Mouse (Mus musculus) activated CD4-positive, CD25-positive, alpha-beta regulatory T cell, adult 4 months (primary cell): ENCODE data around the gene Psmc5. TPM values are rescaled to one million over a fixed set of nuclear protein-coding genes. Genes with fewer than 3 reads are reported as not detected.
"Not testable (repeated sequence)": the region's sequence is repeated elsewhere in the genome, so short reads cannot be mapped to it uniquely, and the experiment has no call there.

ENCODE experiments used
- ATAC-seq: one replicate; pipeline ENCODE4 v1.8.0; 2017
- polyA plus RNA-seq, 2 experiments: library from polyadenylated mRNA; unstranded; fragments of 100-300 nt; shearing (Covaris generic); gene quantifications; one replicate each; pipeline ENCODE4 v1.2.1; 2017

Gene Psmc5
- polyA plus RNA-seq, result 100 to 1,000 TPM; 140 to 180 TPM

DNA sequence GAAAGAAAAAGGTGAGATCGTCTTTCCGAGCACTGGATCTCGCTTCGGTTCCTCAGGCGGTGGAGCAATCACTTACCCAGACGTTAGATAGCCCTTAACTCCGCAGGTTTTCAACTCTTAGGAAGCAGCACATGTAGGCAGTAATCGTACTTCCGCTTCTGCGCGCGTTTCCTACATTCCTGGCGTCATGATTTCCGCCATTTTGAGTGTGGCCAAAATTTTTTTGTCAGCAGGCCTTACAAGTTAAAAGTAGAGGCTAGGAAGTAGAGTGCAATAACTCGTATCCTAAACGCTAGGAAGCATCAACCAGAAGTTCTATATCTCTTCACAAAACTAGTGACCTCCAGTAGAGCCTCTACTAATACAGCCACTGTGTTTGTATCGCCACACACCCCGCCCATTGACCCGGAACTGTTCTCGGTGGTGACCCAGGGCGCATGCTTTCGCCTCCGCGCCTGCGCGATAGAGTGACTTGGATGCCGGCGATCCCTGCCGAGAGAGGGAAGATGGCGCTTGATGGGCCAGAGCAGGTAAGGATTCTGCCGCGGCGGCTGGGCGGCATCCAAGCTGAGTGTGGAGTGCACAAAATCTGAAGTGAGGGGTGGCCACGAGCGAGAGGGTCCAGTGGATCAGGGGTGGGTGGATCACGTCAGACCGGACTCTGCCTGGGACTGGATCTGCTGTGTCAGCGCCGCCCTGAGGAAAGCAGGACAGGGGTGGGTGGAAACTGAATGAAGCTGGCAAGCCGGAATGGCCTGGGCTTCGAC lies at the start of gene Psmc5, which contains the start of gene Ftsj3:
Psmc5 (plus strand) TSS at position 470 of the 767 bp plus-strand sequence.
Ftsj3 (minus strand) TSS at position 395 of the 767 bp plus-strand sequence.
- peak; percentile 86 for ATAC-seq

DNA sequence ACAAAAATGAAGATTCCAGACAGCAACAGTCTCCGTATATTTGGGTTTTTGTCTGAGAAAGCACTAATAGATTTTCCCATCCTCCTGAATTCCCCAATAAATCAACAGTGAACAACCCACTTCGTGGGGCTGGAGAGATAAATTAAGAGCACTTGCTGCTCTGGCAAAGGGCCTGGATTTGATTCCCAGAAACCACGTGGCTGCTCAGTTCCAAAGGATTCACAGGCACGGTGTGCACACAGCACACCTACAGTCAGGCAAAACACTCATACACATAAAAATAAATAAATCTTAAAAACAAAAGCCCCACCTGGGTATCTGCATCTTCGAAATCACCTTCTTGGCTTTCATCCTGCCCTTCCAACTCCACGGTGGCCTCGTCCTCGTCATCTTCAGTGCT lies 43.2 kb upstream of the Psmc5 start:
- ATAC-seq, result no peak

DNA sequence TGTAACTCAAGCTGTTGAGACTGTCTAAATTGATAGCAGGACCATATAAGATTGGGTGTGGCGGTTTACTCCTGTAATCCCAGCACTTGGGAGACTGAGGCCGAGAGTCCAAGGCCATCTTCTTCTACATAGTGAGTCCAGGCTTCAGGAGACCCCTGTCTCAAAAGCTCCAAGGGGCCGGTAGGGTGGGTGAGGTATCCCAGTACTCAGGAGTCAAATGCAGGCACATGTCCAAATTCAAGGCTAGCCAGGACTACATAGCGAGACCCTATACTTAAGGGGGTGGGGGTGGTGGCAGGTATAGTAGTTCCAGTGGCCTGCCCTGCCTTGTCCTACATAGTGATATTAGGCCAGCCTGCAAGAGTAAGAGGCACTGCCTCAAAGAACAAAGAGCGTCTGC lies 41.1 kb upstream of the Psmc5 start:
- ATAC-seq, result no peak

DNA sequence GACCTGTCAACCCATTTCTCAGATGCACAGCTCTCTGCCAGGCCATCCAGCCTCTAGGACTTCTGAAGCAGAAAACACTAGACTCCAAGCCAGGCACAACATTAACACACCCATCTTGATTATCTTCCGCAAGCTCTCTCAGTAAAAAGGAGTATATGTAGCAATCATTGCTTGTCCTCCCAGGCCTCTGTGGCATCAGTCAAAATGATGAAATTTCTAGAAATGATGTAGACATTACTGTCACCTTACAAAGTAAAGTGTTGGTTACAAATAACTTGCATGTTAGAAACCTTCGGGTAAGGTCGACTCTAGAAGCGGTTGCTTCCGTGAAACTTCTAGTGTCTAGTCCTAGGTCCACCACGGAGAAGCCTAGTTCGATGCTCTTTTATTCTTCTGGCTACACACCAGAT lies 40.5 kb upstream of the Psmc5 start:
- ATAC-seq, result no peak

DNA sequence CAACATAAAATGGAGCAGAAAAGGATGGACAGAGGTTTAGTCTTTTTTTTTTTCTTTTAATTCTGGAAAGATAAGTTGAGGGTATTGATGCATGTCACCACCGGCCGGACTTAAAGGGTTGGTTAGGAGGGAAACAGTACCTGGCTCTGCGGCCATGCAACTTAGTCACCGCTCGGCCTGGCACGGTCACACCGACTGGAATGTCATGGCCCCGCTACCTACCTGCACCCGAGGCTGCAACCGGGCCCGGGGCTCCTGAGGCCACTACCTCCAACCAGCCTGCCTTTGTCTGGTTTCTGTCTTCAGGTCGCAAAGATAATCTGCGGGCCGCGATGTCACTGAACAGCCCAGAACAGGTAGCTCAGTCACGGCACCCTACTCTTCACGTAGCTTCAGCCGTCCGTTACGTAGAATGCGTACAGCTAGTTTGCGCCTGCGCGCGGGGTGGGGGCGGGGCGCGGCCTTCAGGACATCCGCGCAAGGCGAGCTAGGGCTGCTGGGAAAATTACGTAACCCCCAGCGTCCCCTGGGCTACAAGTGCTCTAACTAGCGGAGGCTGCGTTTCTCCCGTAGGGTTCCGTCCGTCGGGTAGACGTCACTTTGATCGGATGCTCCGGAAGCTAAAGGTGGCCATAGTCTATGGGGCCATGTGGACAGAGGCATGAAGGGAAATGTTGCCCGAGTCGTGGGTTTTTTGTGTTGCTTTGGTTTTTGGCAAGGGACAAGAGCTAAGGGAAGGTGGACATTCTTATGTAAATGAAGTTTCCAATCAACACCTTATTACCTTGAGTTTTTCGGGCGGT lies 39.8 kb upstream of the Psmc5 start, which contains the start of gene Ccdc47:
Ccdc47 (minus strand) TSS at position 418 of the 803 bp plus-strand sequence.
- ATAC-seq, result peak; percentile 91

DNA sequence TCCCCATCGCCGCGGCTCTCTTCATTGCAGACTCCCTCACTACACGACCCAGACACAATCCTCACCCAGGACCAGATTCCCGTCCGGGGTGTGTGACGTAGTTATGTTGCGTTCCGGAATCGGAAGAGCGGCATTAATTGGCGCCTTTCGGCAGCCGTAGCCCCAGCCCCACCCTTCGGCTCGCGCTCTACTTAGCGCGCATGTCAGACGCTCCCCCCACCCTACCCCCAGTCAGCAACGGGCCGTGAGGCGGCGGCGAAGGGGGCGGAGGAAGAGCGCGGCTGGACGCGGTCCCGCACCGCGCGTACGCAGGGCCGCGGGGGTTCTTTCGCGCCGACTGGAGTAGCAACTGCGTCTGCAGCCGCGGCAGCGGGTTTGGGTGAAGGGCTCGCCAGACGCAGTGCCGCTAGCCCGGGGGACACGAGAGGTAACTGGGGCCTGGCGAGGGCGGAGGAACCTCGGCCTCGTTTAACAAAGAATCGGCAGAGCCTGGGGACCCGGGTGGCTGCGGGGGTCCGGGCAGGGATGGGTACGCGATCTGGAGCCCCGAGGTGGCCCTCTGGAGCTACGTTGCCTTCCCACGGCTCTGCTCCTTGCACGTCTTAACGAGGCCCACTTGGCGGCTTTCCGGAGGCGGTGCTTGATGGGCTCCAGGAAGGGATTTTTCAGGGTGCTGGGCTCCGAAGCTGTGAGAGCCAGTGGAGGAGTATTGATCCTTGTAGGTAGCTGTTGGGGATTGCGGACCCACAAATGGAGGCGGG lies 39.0 kb upstream of the Psmc5 start, which contains the start of gene Ddx42:
Ddx42 (plus strand) TSS at position 197 of the 761 bp plus-strand sequence.
- peak; percentile 55 for ATAC-seq

DNA sequence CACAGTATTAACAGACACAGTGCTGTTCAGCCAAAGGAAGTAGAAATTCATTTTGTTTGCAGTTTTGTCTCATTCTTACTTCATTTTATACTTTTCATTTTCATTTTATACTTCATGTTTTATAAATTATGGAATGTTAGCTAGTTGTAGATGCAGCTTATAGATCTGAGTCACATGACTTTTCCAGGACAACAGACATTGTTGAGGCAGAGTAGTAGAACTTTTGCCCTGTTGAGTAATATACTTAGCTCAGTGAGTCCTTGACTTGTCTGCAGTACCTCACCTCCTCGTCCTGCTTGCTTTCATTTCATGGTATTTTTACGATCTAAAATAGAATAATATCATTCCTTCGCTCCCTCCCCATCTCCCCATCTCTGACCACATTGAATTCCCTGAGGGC lies 35.4 kb upstream of the Psmc5 start:
- ATAC-seq, result no peak

DNA sequence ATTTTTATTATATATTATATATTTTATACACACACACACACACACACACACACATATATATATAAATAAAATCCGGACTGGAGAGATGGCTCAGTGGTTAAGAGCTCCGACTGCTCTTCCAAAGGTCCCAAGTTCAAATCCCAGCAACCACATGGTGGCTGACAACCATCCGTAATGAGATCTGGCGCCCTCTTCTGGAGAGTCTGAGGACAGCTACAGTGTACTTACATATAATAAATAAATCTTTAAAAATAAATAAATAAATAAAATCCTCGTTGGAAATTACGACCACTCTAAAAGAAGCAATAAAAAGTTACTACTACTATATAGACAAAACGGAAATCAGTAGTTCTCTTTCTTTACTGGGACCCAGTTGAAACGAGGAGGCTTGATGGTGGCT lies 22.0 kb upstream of the Psmc5 start:
- ATAC-seq, result not testable (repeated sequence)

DNA sequence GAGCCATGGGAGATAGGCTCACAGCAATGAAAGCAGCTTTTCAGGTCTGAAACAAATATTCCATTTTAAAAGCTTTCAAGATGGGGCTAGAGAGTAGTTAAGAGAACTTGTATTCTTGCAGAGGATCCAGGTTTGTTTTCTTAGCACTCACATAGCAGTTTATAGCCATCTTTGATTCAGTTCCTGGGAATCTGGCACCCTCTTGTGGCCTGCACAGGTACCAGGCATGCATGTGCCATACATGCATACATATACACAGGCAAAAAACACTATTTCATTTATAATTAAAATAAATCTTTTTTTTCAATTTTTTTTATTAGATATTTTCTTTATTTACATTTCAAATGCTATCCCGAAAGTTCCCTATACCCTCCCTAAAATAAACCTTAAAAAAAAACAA lies 9.1 kb upstream of the Psmc5 start:
- ATAC-seq, result no peak

DNA sequence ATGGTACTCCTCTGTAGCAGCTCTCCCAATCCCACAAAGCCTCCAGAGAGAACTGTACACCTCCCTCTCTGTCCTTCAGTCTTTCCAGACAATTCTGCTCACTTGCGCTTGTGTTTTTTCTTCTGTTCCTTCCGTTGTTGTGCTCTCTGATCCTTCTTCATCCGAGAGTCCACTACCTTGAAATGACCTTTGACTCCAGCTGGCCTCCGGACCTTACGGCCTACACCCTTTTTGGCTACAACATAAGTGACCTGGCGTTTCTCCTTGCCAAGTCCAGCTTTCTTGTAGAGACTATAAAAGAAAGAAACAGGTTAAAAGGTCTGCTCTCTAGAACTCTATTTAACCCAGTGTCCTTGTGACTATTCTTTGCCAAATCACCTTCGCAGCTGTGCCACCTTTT lies 6.6 kb upstream of the Psmc5 start:
- no peak for ATAC-seq

DNA sequence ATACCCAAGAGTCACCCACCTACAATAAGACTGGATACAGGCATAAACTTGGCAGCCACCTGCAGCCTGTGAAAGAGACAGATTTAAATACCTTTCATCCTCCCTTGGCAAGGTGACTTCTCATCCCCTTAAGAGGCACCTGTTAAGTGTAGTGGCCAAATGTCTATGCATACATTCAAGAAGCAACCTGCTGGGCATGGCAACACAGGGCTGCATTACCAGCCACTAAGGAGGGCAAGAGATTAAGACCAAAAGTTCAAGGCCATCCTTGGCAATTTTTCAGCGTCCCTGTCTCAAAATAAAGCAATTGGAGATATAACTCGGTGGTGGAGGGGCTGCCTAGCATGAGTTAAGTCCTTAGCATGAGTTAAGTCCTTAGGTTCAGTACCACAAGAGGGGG lies 1.2 kb upstream of the Psmc5 start:
- no peak for ATAC-seq

DNA sequence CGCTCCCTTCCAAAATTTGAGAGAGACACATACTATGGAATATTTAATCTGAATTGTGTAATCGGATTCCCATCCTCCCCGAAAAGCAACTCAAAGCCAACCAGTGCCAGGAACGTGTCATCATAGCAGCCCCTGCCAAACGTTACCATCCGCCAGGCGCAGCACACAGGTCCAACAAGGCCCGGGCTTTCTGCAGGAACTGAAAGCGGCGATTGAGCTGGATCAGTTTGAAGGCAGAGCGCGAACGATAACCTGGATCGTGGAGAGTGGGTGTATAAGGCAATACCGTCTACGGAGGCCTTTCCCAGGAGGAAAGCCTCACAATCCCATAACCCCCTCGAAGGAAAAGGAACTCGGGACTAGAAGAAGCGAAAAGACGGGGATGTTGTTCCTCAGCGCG lies 780 bp upstream of the Psmc5 start:
- no peak for ATAC-seq

DNA sequence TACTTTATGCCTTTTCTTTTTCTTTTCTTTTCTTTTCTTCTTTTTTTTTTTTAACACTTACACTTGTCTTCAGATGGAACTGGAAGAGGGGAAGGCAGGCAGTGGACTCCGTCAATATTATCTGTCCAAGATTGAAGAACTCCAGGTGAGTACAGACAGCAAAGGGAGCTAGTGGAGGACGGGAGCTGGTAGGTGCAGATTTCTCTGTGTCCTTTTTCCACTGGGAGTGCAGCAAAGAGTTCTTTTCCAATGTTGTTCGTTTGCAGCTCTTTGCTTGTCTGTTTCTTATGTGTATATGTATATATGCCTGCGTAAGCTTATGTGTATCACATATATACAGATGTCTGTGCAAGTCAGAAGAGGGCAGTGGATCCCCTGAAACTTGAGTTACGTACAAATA lies 821 bp downstream of the Psmc5 start:
- ATAC-seq, result no peak

DNA sequence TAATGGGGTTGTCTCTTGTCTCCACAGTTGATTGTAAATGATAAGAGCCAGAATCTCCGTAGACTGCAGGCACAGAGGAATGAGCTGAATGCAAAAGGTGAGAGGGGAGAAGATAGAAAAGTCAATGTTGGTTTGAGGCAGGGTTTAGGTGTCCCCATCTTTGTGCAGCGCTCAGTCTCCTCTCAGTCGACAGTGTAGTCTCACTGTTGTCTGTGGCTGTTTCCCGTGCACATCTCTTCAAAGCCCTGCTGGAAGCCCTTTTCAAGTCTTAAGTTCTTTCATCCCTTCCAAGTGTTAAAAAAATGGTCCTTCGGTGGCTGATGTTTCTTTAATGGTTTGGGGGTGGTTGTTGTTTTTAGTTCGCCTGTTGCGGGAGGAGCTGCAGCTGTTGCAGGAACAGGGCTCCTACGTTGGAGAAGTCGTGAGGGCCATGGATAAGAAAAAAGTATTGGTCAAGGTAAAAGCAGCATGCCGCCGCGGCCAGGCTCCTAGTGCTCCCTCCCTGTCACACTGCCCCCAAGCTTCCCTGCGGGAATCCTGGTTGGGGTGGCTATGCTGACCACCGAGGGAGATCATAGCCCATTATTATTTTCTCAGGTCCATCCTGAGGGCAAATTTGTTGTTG lies 5.0 kb downstream of the Psmc5 start:
- ATAC-seq, result no peak

DNA sequence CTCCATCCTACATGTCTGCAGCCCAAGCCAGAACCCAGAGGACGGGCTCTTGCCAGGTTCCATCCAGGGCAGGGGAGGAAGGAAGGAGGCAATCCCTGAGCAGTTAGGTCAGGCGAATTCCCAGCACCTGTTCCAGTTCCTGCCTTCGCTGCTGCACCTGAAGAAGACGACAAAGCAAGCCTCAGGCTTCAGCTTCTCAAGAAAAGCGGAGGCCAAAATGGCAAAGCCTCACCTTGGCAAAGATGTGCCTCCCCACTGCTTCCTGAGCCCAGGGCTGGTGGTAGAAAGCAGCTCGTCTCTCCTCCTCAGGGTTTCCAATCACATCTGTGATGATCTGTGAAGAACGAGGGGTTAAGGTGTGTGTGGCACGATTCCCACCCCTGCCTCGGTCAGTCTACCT lies 8.0 kb downstream of the Psmc5 start:
- ATAC-seq, result no peak

DNA sequence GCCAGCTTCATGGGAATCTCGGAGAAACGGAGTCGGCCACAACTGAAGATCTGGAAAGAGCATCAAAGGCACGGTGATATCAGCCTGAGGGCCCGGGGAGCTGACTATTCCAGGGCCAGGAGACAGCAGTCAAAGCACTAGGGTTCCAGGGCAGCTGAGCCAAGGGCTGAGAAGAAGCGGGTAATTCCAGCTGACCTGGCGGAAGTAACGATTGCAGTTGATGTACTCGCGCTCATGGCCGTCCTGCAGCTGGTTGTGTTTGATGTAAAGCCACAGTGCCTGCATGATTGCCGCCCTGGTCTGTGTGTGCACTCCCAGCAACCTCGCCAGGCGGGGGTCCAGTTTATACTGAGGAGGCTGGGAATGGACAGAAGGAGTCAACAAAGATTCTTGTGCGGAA lies 9.0 kb downstream of the Psmc5 start:
- no peak for ATAC-seq

DNA sequence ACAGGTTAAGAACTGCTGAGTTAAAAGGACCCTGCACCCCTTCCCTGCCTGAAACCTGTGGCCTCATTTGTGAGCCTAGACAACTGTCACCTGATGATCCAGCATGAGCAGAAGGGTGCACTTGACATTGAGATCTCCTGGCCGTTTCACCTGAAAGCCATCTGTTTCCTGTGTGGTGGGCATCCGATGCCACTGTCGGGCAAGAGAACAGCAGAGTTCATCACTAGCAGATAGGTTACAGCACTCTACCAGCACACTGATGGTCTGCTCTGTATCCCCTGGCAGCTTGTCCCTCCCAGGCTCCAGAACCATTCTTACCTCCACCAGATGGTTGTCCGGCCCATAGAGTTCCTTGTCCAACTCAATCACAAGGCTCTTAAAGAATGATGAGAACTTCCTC lies 9.6 kb downstream of the Psmc5 start:
- no peak for ATAC-seq

DNA sequence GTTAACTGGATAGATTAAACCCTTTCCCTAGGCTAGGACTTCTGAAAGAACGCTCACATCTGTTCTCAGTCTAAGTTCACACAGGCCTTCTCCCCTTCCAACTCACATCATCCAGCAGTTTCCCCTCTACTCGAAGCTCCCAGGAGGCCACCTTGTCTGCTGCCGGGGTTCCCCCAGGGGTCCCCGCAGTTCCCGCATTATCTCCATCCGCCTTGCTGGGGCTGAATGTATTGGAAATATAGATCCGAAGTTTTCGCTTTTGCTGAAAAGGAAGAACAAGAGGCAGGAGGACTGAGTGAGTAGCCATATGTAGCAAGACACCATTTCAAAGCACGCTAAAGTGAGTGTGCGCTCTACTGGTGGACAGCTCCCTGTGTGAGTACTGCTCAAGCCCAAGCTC lies 10.5 kb downstream of the Psmc5 start:
- ATAC-seq, result no peak

DNA sequence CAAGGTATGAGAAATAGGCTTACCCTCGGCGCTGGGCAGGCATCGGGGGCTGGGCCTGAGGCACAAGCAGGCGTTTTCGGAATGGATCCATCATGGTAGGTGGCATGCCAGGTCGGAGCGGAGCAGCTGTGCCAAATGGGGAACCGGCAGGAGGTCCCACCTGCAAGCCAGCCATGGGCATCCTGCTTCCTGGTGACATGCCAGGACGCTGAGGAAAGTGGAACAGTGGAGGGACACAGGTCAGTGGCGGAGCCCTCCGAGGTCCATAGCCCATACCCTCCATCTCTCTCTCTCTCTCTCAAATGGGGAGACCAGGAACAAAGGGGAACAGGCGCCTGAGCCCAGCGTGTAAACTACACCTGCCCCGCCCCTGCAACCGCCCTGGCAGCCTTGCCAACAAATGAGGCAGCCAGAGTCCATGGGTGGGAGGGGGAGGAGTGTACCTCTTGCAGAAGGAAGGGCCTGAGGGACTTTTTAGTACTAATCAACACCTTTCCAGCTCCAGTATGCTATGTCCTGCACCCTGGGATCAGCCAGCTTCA lies 11.4 kb downstream of the Psmc5 start:
- ATAC-seq, result no peak

DNA sequence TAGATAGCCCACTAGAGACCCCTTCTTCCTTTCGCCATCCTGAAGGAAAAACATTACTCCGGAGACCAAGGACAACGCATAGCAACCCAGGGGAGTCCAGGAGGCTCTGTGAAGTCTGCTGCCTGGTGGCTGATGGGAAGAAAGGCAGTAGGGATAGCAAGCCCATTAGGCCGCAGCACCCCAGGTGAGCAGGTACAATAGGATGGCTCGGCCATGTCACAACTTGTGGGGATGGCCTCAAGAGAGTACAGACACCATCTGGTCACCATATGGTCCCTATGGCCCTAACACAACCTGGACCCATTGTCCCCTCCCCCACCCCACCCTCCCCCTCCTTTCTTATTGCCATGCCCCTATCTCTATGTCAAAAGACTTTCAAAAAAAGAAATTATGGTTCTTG lies 11.9 kb downstream of the Psmc5 start:
- ATAC-seq, result no peak

DNA sequence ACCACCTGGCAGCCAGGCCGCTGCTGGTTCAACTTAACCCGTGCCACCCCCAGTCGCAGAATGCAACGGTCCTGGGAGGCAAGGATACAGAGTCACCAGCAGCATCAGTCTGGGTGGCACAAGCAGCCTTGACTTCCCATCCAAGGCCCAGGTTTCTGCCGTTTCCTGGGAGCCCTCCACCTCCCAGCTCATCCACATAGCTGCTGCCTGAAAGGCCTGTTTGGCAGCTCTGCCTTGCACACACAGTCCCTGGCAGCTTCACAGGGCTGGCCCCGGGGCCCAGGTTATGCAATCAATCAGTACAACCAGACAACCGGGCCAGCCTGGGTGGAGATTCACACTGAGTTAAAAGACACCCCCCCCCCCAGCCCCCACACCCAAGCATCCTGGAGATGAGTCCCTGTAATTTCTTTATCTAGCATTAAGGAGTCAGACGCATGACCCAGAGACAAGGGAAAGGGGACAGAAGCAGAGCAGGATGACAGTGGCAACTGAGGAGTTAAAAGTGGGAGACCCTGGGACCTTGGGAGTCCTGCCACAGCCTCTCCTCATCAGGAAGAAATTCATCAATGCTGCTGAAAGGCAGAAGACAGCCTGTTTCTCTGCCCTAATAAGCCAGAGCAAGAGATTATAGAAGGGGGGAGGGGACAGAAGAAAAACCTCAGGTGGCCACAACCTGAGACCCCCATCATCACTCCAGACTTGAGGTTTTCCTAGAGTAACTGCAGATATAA lies 12.5 kb downstream of the Psmc5 start:
- no peak for ATAC-seq

DNA sequence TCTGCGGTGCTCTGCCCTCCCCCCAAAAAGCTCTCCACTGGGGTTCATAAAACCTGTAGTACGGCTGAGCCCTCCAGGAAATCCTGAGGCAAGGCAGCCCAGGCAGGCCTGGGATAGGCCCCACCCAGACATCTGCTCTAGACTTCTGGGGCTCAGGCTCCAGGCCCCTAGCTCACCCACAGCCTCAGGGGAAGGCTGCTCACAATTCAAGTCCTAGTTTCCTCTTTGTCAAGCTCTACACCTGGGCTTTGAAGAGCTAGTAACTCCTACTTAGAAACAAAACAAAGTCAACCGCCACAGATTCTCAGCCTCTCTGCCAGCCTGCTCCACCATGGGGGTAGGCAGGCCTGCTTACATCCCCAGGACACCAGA lies 13.1 kb downstream of the Psmc5 start:
- no peak for ATAC-seq
